Mouse (Mus musculus) forebrain, postnatal 0 days (tissue): ENCODE measurements at regions not wholly inside any gene's neighbourhood (a gene's known extent, or its start where the extent isn't known, plus 50 kb on each side); places are given as distances from the start of the nearest gene placed in this dataset.

Experiments used
- ATAC-seq: fragments of 200-750 bp; cut with Nextera tagmentation; 2 replicates; pipeline ENCODE4 v1.8.0; 2017; ENCODE audit warnings: mild to moderate bottlenecking, moderate library complexity
- DNase-seq: peaks from one replicate; pipeline ENCODE4 v3.0.0-alpha.2; 2015
- H3K27ac ChIP-seq: fragments of 300-500 bp; sonication (generic); 2 replicates; pipeline ENCODE4 v1.5.1; 2014; ENCODE audit warnings: low read depth, mild to moderate bottlenecking, antibody characterized with exemption, low read length, moderate library complexity, mixed read lengths
- H3K27me3 ChIP-seq: fragments of 300-500 bp; sonication (generic); 2 replicates; pipeline ENCODE4 v1.6.1; 2014; ENCODE audit warnings: mild to moderate bottlenecking, low read length, mixed read lengths; ENCODE audit not compliant: insufficient read depth
- H3K36me3 ChIP-seq: fragments of 300-500 bp; sonication (generic); 2 replicates; pipeline ENCODE4 v1.6.1; 2014; ENCODE audit warnings: mild to moderate bottlenecking, moderate library complexity; ENCODE audit not compliant: insufficient read depth
- H3K4me1 ChIP-seq: fragments of 300-500 bp; sonication (generic); 2 replicates; pipeline ENCODE4 v1.6.1; 2014; ENCODE audit warnings: antibody characterized with exemption; ENCODE audit not compliant: insufficient read depth
- H3K4me2 ChIP-seq: fragments of 300-500 bp; sonication (generic); 2 replicates; pipeline ENCODE4 v1.6.1; 2014; ENCODE audit warnings: low read depth, mild to moderate bottlenecking, moderate library complexity
- H3K4me3 ChIP-seq: fragments of 300-500 bp; sonication (generic); 2 replicates; pipeline ENCODE4 v1.5.1; 2014; ENCODE audit warnings: low read depth, low read length, mixed read lengths
- H3K9ac ChIP-seq: fragments of 300-500 bp; sonication (generic); 2 replicates; pipeline ENCODE4 v1.6.1; 2014; ENCODE audit warnings: mild to moderate bottlenecking
- H3K9me3 ChIP-seq: fragments of 300-500 bp; sonication (generic); 2 replicates; pipeline ENCODE4 v1.6.1; 2016; ENCODE audit warnings: low read length
- CTCF ChIP-seq: sonication (generic); IDR thresholded peaks from 2 replicates; pipeline ENCODE4 v1.5.1; 2016; ENCODE audit warnings: antibody characterized with exemption, control low read depth, low read depth
- WGBS: fragments of 180-500 bp; shearing (Covaris S2); extraction: QIAGEN DNeasy Blood & Tissue Kit; methylation state at CpG from one replicate; pipeline ENCODE4 v1.1.7; 2014; 5-methylcytosine and 5-hydroxymethylcytosine counted together

DNA sequence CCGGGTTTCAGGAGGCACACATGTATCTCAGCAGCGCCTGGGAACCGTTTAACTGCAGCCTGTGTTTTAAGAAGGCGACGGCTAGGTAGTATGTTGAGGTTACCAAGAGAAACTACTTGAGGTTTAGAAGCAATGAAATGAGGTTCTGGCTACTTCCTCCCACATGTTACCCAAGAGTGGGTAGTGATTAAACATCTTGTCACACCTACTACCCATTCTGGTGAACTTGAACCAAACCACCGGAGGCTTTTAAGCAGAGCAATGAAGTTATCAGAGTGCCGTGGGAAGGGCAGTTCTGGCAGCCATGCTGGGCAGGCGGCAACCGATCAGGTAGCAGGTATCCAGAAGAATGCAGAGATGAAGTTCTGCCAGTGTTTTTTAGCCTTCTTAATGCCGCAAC is 84.5 kb upstream of the S1pr1 start:
- H3K36me3 ChIP-seq: no peaks in the 10 kb centered on the region
- no peak for TF ChIP-seq CTCF
- ATAC-seq (no peak), DNase-seq (no peak)
- H3K4me1 ChIP-seq: no peaks in the 10 kb centered on the region
- H3K27me3 ChIP-seq: no peaks in the 10 kb centered on the region
- H3K4me2 ChIP-seq: no peak overlapping the region
- no peak overlapping the region for H3K4me3 ChIP-seq
- H3K9me3 ChIP-seq: no peaks in the 10 kb centered on the region
- no peak overlapping the region for H3K9ac ChIP-seq
- no peak overlapping the region for H3K27ac ChIP-seq
- 93% methylated on average over 10 of the region's 10 CpGs for WGBS

DNA sequence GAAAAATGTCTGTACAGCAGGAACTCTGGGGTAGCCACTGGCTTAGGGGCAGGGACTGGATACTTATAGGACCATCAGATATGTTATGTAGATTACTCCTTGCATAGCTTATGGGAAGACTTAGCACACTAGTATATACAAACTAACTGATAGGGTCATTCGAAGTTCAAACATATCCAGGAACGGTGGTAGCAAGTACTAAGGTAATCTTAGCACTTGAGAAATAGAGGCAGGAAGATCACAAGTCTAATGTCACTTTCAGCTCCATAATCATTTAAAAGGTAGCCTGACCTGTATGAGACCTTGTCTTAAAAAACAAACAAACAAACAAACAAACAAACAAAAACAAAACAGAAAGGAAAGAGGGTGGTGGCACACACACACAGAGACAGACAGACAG is 85.1 kb upstream of the S1pr1 start:
- ATAC-seq (no peak), DNase-seq (no peak)
- Histone ChIP-seq H3K4me3 (no peak overlapping the region), H3K36me3 (no peaks in the 10 kb centered on the region), H3K27ac (no peak overlapping the region), H3K4me2 (no peak overlapping the region), H3K9me3 (no peaks in the 10 kb centered on the region), H3K27me3 (no peaks in the 10 kb centered on the region), H3K4me1 (no peaks in the 10 kb centered on the region), H3K9ac (no peak overlapping the region)
- TF ChIP-seq CTCF: no peak
- 94% methylated on average over 2 of the region's 2 CpGs for WGBS

DNA sequence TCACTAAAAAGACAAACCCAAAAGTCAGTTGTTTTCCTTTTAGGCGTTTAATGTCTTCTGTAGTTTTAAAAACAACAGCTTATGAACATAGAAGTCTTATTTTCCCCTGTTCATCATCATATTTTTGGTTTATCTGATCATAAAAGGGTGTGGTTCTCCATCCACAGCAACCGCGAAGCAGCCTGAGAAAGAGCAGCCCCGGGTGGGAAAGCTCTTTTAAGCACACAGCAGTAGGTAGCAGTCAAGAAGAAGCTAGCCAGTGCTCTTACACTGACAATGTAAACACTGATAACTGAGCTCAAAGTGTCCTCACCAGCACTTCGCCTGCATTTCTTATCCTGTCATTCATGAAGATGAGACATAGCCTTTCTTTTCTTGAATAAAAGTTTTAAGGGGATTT is 86.0 kb upstream of the S1pr1 start:
- ATAC-seq (no peak), DNase-seq (no peak)
- H3K27ac ChIP-seq: no peak overlapping the region
- H3K9me3 ChIP-seq: no peaks in the 10 kb centered on the region
- no peak for TF ChIP-seq CTCF
- H3K9ac ChIP-seq: no peak overlapping the region
- 49% methylated on average over 5 of the region's 5 CpGs for WGBS
- no peaks in the 10 kb centered on the region for H3K27me3 ChIP-seq
- H3K4me2 ChIP-seq: no peak overlapping the region
- no peaks in the 10 kb centered on the region for H3K36me3 ChIP-seq
- H3K4me1 ChIP-seq: no peaks in the 10 kb centered on the region
- H3K4me3 ChIP-seq: no peak overlapping the region

DNA sequence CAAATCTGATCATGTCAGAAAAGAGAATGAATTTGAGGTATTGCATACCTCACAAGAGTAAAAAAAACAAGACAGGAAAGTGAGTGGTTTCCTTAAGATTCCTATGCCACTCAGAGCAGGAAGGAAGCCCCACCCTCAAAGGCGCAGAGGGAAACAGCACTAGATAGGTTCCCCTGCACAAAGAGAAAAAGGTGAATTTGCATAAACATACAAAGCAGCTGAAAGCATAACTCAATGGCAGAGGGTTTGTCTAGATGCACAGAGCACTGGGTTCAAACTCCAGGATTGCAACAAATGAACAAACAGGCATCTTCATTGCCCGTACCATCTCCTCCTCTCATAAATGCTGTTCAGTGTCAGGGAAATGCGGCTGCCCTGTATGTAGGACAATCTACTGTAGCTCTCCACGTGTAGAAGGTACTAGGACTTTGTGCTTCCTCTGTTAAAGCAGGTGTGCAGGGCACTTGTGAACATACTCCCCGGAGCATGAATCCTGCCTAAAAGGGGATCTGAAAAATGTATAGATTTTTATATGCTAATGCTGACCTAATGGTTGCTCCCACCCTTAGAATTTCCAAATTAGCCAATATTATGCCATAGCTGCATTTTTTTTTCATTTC is 85.9 kb upstream of the Dph5 start:
- WGBS: 81% methylated on average over 5 of the region's 5 CpGs
- no peak for DNase-seq
- H3K27me3 ChIP-seq: no peaks in the 10 kb centered on the region
- no peak for TF ChIP-seq CTCF
- no peak overlapping the region for H3K4me3 ChIP-seq
- H3K9me3 ChIP-seq: no peaks in the 10 kb centered on the region
- H3K4me1 ChIP-seq: no peaks in the 10 kb centered on the region
- no peak overlapping the region for H3K9ac ChIP-seq
- H3K4me2 ChIP-seq: no peak overlapping the region
- H3K36me3 ChIP-seq: no peaks in the 10 kb centered on the region
- H3K27ac ChIP-seq: no peak overlapping the region
- ATAC-seq: no peak

DNA sequence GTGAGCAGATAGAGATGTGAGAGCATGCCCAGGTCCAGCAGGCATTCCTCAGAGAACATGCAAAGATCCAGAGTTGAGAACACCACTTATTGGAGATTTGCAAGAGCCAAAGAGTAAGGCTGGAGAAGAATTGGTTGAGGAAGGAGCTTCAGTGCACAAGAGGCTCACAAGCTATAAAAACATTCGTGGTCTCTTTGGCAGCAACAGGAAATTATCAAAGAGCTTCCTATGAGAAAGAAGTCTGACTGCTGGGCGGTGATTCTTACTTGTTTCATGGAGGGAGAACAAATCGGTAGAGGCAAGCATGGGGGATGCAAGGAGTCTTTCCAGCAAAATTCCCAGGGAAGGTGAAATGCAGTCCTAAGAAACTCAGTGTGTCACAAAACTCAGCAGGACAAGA is 83.0 kb upstream of the Dph5 start:
- no peak overlapping the region for H3K4me2 ChIP-seq
- H3K27me3 ChIP-seq: no peaks in the 10 kb centered on the region
- no peaks in the 10 kb centered on the region for H3K9me3 ChIP-seq
- ATAC-seq (no peak), DNase-seq (no peak)
- 74% methylated on average over 3 of the region's 3 CpGs for WGBS
- H3K9ac ChIP-seq: no peak overlapping the region
- no peak for TF ChIP-seq CTCF
- H3K4me3 ChIP-seq: no peak overlapping the region
- no peaks in the 10 kb centered on the region for H3K36me3 ChIP-seq
- no peak overlapping the region for H3K27ac ChIP-seq
- H3K4me1 ChIP-seq: no peaks in the 10 kb centered on the region

DNA sequence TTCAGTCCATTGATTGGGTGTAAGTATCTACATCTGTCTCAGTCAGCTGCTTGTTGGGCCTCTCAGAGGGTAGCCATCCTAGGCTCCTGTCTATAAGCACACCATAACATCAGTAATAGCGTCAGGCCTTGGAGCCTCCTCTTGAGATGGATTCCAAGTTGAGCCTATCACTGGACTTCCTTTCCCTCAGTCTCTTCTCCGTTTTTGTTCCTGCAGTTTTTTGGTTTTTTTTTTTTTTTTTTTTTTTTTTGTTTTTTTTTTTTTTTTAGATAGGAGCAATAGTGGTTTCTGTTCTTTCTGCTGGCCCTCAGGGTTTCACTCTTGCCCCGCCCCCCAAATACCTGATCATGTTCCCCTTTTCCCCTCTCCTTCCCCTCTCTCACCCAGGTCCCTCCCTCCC is 80.6 kb upstream of the Dph5 start:
- no peaks in the 10 kb centered on the region for H3K36me3 ChIP-seq
- H3K4me3 ChIP-seq: no peak overlapping the region
- H3K4me2 ChIP-seq: no peak overlapping the region
- ATAC-seq: no peak
- WGBS: 76% methylated on average over 3 of the region's 3 CpGs
- no peaks in the 10 kb centered on the region for H3K4me1 ChIP-seq
- H3K9me3 ChIP-seq: no peaks in the 10 kb centered on the region
- H3K27ac ChIP-seq: no peak overlapping the region
- no peaks in the 10 kb centered on the region for H3K27me3 ChIP-seq
- DNase-seq: no peak
- H3K9ac ChIP-seq: no peak overlapping the region
- no peak for TF ChIP-seq CTCF

DNA sequence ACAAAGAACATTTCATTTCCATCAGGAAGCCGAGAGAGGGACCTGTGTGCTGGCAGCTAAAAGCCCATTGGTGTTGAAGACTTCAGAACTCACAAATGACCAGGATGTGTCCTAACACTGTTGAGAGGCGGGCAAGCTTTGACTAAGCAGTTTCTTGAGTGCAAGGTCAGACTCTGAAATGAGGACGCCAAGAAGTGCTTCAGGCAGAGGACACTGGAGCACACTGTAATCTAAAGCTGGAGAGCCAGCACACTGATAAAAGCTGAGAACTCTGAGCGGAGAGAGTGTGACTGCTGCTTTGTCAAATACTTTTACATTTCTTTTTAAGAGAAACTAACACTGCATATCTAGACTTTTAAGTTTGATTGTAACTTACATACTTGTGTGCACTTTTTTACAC is 72.5 kb upstream of the Dph5 start:
- Histone ChIP-seq H3K9me3 (no peaks in the 10 kb centered on the region), H3K4me1 (no peaks in the 10 kb centered on the region), H3K27ac (no peak overlapping the region), H3K27me3 (no peaks in the 10 kb centered on the region), H3K9ac (no peak overlapping the region), H3K4me2 (no peak overlapping the region), H3K36me3 (no peaks in the 10 kb centered on the region), H3K4me3 (no peak overlapping the region)
- TF ChIP-seq CTCF: no peak
- ATAC-seq (no peak), DNase-seq (no peak)
- WGBS: 72% methylated on average over 4 of the region's 4 CpGs

DNA sequence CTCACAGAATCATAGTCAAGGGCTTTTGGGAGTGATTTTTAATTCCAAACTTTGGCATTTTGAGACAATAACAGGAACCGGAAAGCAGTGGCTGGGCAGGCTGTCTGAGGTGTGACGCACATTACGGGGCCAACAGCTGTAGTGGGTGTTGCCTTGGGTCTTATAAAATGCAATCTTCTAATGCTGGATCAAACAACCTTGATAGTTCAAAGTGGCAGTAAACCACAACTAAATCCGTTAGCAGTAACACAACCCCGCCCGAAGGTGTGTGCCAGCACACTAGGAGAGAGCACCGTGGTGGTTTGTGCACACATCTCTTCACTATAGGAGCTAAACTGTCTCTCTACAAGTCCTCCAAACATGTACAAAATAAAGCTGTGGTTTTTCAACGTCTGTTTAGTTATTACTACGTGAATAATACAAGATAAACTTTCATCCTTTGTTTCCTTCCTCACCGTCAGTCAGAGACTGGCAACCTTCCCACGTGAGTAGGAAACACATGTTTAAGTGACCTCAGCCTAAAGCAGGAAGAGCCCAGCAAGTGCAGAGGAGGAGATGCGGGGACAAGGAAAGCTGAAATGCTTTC is 72.0 kb upstream of the Dph5 start:
- Histone ChIP-seq H3K9me3 (no peaks in the 10 kb centered on the region), H3K9ac (no peak overlapping the region), H3K4me3 (no peak overlapping the region), H3K27ac (no peak overlapping the region), H3K4me1 (no peaks in the 10 kb centered on the region), H3K4me2 (no peak overlapping the region), H3K36me3 (no peaks in the 10 kb centered on the region), H3K27me3 (no peaks in the 10 kb centered on the region)
- no peak for TF ChIP-seq CTCF
- DNase-seq (no peak), ATAC-seq (no peak)
- WGBS: 65% methylated on average over 12 of the region's 12 CpGs
